Mouse (Mus musculus) ovary, postnatal 36 days (tissue): Measurements from ENCODE around the gene Desi2.
"Not testable (repeated sequence)": the region's sequence is repeated elsewhere in the genome, so short reads cannot be mapped to it uniquely, and the experiment has no call there.

Experiments
- DNase-seq: peaks from one replicate; pipeline ENCODE4 v3.0.0; 2022; ENCODE audit warnings: low spot score, mixed read lengths

Desi2 gene

DNA sequence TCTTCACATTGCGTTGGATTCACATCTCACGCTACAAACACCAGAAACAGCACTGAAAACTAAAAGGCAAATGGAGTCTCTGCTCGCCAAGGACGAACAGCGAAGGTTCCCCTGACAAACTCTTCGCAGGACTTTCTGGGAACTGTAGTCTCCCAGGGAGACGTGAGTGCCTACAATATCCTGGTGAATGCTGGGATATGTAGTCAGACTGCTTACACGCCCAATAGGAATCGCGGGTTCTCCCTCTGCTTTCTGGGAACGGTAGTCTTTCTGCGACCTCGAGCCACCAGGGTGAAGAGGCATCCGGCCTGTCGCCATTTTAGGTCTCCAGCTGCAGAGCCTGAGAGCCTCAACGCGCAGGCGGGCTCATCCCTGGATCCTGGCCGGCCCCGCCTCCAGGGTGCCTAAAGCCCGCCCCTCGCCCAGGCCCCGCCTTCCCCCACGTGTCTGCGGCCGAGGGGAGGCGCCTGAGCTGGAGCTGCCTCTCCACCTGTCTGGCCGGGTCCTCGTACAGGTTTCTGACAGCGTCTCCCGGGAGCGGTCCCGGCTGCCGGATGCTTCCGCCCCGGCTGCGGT is at the start of gene Desi2:
Desi2 (plus strand) TSS at position 202 of the 576 bp plus-strand sequence.
- DNase-seq, result peak; percentile 93

DNA sequence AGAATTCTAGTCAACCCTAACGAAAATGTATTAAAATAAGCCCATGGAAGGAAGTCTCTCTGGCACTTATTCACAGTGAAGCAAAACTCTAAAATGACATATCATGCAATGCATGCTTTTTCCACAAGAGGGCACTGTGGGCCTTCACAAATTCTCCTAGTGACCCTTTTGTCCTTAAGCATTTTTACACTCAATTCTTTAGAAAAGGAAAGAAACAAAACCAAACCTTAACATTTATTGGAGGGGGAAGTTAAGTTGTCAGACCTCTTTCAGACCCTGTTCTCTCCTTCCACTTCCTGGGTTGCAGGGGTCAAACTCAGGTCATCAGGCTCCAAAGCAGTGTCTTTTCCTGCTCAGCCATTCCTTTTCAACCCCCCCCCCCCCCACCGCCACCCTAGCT is 40.7 kb upstream of the Desi2 start:
- DNase-seq, result not testable (repeated sequence)

DNA sequence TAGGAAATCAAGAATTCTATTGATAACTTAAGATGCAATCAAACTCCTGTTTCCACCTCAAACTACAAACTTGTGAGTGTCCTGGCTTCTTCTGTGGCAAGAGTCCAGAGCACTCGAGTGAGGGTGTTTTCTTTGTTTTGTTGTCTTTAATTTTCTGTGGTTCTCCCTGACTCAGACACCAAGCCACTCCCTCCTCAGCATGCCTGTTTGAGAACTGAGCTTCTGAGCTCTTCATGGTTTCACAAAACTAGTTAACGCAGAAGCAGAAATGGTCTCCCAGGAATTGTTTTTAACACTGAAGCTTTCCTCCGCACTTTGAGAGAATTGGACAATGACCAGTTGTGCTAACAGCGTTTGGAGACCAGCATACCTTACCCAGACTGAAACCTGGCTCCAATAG is 40.3 kb upstream of the Desi2 start:
- not testable (repeated sequence) for DNase-seq

DNA sequence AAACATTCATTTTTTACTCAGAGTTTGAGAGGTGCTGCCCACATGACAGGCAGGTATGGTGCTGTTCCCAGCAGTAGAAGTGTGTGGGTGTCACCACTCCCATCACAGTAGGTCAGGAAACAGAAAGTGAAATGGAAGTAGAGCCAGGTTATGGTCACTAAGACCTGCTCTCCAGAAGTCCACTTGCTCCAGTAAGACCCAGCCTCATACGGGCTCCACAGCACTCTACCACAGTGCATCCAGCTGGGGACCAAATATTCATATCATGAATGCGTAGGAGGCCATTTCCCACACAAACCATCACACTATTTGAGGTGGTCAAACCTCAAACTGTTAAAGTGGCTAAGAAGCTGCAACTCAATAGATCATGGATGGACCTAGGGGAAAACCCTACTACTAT is 5.0 kb upstream of the Desi2 start:
- DNase-seq, result no peak

DNA sequence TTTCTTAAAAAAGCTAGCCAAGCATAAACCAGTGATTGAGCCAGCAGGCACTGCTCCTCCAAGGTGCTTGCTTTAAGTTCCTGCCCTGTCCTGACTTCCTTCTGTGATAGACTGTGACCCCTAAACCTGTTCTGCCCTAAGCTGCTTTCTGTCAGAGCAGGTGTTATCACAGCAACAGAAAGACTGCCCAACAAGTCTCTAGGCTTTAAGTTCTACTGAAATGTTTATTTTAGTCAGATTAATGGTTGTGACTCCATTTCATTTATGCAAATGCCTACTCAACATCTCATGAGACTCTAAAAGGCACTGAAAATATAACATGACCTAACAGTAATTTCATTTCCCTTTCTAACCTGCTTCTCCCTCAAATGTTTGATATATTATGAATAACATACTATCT is 1.6 kb upstream of the Desi2 start:
- no peak for DNase-seq

DNA sequence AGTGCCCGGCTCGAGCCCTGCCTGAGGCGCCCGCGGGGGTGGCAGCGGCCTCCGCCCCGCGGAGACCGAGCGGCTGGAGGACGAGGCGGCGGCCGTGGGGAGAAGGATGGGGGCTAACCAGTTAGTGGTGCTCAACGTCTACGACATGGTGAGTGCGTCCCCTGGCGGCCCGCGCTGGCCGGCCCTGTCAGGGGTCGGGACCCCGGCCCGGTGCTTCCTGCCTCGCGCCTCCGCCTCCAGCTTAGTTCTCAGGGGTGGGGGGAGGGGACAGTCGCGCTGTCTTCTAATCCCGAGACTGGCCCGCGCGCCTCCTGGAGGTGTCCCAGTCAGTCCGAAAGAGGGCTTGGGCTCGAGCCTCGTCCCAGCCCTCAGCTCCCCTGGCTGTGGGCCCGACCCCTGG is 593 bp downstream of the Desi2 start:
- not testable (repeated sequence) for DNase-seq

DNA sequence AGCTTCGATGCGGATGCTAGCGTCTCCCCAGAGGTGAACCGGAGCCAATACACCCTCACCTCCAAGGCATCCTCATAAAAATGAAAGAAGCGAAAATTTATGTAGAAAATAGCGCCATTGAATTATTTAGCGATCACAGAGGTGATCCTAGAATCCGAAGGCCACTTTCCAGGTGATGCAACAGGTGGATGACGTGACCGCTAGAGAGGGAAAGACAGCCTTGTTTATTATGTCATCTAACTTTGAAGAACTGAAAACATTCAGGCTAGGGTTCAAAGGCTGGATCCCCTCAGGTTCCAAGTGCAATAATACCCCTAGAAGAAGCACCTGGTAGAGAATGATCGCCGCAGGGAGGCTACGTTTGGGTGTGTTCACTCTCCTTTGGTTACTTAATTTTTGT is 1.2 kb downstream of the Desi2 start:
- DNase-seq, result no peak

DNA sequence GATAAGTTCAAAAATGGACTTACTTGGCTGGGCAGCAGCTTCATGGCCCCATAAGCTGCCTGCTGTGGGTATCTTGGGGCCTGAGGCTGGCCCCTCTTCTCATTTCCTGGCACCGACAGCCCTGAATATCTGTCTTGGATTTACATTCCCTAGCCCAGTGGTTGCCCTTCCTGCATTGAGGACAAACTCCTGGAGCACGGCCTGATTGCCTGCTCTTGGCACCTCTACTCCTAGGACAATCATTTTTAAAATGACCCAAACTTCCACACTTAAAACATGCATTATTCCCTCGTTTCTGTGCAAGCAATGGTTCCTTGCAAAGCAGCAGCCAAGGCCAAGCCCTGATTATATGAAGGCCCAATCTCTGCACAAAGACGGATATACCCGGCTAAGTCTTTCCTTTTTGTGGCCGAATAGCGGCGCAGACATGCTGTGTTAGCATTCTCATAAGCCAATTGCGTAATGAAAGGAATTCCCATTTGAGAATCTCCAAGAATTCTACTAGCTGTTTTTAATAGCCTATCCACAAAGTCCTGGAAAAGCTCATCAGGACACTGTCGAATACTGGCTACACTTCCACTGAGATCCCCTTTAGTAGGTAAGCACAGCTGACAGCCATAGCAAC is 18.6 kb downstream of the Desi2 start:
- DNase-seq, result no peak

DNA sequence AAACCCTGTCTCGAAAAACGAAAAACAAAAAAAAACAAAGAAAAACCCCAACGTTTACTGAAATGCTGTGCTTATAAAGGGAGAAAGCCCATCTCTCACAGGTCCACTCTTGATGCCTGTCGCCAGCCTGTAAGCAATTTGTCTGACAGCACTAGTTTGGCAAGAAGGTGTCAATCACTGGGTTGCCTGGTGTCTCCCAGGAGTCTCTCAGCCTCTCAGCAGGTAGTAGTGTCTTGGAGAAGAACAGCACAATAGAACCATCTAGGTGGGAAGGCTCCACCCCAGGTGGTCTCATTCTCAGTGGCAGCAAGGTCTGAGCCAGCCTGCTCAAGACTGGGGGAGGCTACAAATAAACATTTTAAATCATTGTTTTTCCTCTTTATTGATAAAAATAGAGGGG is 20.6 kb downstream of the Desi2 start:
- DNase-seq, result not testable (repeated sequence)

DNA sequence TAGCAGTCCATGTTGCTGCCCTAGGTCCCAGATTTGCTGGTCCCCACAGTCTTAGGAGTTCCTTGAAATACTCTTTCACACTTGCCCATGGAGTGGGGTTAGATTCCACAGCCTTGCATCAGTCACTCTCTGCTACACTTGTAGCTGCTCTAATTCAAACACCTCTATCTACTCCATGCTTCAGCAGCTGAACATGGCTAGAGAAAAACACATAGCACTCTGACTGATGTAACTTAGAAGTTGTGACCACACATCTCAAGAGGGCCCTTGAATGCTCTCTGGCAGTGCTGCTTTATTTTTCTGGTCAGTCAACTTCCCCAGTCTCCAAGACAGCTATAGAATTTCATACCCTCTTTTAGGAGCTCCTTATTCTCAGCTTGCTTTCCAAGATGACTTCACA is 22.7 kb downstream of the Desi2 start:
- DNase-seq, result no peak

DNA sequence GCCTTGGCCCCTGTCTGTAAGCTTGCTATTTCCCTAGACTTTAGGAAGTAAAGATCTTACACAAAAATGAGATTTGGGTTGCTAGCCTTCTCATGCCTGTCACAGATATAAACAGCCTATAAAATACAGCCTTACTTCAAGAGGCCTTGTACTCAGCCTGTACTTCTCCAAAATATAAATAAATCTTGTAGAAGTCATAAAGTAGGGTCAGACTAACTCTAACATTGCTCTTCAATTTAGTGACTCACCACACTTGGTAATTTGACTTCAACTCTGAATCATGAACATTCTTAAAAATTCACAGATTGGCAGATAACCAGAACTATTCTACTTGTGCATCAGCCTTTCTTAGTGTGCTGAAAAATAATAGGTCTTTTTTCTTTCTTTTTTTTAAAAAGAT is 29.9 kb downstream of the Desi2 start:
- no peak for DNase-seq

DNA sequence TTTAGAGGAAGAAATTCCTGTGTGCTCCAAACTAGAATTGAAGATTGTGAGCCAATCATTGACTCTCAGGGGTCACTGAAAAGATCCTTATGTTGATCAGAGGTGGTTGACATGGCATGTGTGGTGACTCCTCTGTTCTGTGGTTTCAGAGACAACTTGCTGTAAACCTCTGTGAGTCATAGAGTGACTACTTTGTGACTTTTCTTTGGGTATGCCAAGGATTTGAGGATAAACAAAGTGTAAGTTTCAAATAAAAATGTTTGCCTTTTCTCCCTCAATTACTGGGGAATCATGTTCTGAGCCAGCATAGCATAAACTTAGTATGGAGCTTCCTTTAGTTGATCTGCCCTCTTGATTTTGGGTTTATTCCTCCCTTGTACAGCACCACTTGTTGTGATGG is 31.1 kb downstream of the Desi2 start:
- DNase-seq, result no peak

DNA sequence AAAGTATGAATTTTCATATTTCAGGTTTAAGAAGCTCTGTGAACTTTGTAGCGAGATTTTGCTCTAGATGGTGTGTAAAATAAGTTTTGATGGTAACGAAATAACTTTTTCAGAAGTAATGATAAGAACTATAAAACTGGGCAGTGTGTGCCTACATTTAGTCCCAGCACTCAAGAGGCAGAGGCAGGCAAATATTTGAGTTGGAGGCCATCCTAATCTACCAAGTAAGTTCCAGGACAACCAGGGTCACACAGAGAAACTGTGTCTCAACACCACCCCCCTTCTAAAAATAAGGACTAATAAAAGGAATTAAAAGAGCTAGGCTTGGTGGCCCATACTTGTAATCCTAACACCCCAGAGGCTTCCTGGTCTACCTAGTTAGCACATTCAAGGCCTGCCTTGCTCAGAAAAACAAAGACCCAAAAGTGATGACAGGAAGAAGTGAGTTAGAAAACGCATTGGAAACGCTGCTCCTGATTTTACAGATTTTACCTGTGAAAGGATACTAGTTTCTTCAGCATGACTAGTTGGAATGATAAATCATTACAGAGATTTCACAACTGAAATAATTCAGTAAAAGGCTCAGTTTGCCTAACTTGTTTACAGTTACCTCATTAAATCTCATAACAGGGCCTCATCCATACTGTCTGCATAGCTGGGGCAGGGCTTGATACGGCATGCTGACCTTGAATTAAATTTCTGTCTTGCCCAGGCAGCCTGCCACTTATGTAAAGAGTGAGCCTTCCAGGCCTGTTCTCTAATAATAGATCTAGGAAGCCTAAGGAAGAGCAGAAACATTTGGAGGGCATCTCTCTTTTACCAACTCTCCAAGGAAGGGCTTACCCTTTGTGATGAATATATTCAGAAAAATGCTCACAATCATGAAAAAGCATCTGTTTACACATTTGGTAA is 32.2 kb downstream of the Desi2 start:
- DNase-seq, result no peak

DNA sequence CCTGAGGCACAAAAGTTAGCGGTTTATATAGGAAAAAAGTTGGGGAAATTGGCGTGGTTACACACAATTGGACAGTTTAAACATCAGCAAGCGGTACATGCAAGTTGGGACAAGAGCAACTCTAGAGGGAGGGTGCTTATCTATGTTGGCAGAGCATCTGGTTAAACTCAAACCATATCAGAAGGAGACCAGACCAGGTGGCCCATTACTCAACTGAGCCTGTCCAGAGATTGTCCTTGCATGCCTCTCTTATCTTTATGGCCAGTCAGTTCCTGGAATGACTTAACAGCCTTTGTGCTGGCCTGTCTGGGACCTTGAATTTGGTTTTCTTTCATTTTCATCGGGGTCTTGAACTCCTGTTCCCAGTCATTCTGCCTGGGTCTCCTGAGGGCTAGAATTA is 41.7 kb downstream of the Desi2 start:
- not testable (repeated sequence) for DNase-seq

DNA sequence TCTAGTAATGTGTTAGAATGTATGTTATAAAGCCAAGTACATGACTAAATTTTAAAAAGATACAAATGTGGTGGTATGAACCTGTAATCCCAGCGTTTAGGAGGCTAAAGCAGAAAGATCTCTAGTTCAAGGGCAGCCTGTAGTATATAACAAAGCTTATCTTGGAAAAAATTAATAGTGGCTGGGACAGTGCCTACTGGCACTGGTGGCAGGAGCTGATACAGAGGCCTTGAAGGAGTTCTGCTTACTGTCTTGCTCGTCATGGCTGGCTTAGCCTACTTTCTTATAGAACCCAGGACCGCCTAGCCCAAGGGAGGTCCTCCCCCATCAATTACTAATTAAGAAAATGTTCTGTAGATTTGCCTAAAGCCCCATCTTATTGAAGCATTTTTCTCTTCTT is 46.9 kb downstream of the Desi2 start:
- DNase-seq, result no peak

DNA sequence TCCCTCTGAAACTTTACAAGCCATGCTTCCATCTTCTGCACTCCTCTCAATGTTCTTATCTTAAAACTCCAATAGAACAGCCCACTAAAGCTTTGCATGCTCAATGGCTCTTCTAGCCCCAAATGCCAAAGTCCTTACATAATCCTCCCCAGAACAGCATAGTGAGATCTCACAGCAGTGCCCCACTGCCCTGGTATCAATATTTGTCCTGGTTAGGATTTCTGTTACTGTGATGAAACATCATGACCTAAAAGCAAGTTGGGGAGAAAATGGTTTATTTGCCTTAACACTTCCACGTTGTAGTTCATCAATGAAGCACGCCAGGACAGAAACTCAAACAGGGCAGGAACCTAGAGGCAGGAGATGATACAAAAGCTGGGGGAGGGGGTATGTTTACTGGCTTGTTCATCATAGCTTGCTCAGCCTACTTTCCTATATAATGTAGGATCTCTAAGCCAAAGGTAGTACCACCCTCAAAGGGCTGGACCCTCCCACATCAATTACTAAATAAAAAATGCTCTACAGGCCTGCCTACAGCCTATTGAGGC is 48.8 kb downstream of the Desi2 start:
- no peak for DNase-seq

DNA sequence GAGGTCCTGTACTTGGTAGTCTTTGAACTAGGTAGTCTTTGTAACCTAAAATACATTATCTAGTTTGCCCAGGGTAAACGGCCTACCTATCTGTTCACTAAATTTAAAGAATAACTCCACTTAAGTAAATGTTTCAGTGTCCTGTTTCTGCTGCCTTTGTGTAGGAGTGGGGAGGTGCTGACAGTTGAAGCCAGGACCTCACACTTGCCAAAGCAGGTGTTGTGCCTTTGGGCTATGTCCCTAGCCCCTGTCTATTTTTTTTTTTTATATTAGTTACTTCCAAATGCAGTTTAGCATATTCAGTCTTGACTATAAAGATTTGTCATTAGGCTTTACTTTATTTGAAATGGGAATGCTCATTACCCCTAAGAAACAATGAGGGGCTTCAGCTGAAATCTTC is 51.5 kb downstream of the Desi2 start:
- DNase-seq, result no peak

DNA sequence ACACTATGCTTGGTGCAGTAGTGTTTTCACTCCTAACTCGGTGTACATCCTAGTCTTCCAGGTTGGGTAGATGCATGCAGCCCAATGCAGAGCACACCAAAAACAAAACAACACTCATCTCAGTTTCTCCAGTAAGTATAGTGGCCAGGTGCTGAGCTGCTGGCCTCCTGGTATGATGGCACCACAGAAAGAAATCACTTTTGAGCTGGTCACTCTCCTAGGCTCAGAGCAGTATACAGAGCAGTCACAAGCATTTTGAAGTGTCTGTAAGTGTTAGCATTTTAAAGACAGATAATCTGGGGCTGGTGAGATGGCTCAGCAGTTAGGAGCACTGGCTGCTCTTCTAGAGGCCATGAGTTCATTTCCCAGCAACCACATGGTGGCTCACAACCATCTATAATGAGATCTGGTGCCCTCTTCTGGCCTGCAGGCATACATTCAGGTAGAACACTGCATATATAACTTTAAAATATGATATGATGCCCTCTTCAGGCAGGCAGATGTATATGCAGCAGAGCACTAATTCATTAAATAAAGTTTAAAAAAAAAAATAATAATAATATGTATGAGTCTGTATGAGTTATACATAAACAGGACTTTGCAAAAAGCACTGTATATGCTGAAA is 54.8 kb downstream of the Desi2 start:
- DNase-seq, result no peak

DNA sequence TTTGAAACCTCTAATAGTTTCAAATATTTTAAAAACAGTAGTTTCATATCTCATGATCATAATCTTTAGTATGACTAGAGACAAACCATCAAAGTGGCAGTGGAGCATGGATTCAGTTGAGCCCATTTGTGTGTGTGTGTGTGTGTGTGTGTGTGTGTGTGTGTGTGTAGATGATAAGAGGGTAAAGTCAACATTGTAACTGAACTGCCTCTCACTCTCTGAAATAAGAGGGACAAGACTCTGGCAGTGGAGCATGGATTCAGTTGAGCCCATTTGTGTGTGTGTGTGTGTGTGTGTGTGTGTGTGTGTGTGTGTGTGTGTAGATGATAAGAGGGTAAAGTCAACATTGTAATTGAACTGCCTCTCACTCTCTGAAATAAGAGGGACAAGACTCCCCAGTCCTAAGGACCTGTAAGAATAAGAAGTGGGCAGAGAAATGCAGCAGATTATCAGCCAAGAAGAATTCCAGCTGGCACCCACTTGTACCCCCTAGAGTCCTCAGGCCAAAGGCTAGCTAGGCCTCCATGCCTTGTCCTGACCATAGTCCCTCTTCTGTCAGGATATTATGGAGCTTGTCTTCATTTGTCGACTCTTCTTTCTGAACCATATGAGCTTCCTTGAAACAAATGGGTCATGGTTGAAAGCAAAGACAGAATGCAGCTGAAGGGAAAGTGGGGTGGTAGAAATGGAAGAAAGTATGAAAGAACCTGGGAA is 61.0 kb downstream of the Desi2 start:
- DNase-seq, result no peak

DNA sequence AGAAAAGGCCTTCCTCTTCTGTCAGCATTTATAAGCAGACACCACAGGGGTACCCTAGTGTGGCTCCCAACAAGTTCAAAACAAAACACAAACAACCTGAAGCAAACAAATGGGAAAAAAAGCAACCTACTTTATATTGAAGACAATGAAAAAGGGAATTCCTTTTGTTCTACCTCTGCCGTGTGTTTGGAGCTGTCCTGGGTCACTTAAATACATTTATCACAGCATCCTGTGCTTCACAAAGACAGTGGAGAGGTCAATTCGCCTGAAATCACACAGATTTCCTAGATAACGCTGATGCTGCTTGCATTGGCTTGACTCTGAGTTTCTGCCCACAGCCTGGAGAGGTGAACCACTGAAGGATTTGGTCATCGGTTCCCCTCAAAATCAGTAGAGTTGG is 67.4 kb downstream of the Desi2 start:
- DNase-seq, result no peak

DNA sequence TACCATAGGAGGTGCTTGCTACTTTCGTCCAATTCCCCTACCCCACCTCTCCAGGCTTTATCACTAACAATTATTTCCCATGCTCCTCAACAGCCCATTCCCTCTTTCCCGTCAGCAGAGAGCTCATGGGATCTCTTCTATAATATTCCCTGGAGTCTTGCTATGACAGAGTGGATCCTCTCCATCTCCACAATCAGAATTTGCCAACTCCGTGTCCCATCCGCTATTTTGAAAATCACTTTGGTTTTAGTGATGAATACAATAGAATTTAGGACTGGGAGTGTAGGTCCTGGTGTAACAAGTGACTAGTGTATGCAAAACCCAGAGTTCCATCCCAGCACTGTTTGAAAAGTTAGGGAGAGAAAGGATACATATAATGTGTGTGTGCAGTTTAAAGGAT is 69.1 kb downstream of the Desi2 start:
- no peak for DNase-seq

DNA sequence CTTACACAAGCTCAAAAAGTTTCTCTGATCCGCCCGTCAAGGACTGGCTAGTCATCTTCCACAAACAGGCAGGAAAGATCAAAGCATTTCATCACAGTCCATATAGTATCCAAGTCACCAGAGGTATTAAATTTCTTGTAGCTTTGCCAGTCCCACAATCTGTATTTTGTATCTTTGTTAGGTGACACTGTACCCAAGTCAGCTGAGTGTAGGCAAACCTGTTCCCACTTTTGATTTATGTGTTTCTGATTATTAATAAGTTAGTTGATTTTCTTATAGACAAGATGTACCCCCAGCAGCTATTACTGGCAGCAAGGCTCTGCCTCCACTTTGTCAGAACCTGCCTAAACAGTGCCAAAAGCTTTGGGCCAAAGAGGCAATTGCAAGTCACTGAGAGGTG is 71.6 kb downstream of the Desi2 start:
- DNase-seq, result no peak
